Mouse (Mus musculus) lung, postnatal 0 days (tissue): ENCODE data around the gene Kansl1. TPM values are rescaled to one million over a fixed set of nuclear protein-coding genes. Genes with fewer than 3 reads are reported as not detected.
A peak's percentile ranks its signal among the peaks of the same experiment; 100 is the strongest.

Experiments used
- ATAC-seq: fragments of 200-750 bp; cut with Nextera tagmentation; 2 replicates; pipeline ENCODE4 v1.8.0; 2017; ENCODE audit warnings: moderate library complexity
- DNase-seq: peaks from one replicate; pipeline ENCODE4 v3.0.0-alpha.2; 2016; ENCODE audit warnings: low spot score
- H3K27ac ChIP-seq: fragments of 300-500 bp; sonication (generic); 2 replicates; pipeline ENCODE4 v1.5.1; 2014; ENCODE audit warnings: antibody characterized with exemption, mild to moderate bottlenecking, low read length, mixed read lengths
- H3K27me3 ChIP-seq: fragments of 300-500 bp; sonication (generic); replicated peaks from 2 replicates; pipeline ENCODE4 v1.6.1; 2014; ENCODE audit warnings: low read length, mixed read lengths; ENCODE audit not compliant: insufficient read depth
- H3K36me3 ChIP-seq: fragments of 300-500 bp; sonication (generic); 2 replicates; pipeline ENCODE4 v1.6.1; 2014; ENCODE audit warnings: low read length, mixed read lengths; ENCODE audit not compliant: insufficient read depth
- H3K4me1 ChIP-seq: fragments of 300-500 bp; sonication (generic); 2 replicates; pipeline ENCODE4 v1.6.1; 2014; ENCODE audit warnings: antibody characterized with exemption, low read depth, low read length, mixed read lengths; ENCODE audit not compliant: insufficient read depth
- H3K4me2 ChIP-seq: fragments of 300-500 bp; sonication (generic); replicated peaks from 2 replicates; pipeline ENCODE4 v1.6.1; 2014; ENCODE audit warnings: low read depth, mild to moderate bottlenecking, low read length, moderate library complexity, mixed read lengths
- H3K4me3 ChIP-seq: fragments of 300-500 bp; sonication (generic); 2 replicates; pipeline ENCODE4 v1.5.1; 2014; ENCODE audit warnings: low read depth, low read length
- H3K9ac ChIP-seq: fragments of 300-500 bp; sonication (generic); replicated peaks from 2 replicates; pipeline ENCODE4 v1.6.1; 2014; ENCODE audit warnings: low read depth, mild to moderate bottlenecking
- H3K9me3 ChIP-seq: fragments of 300-500 bp; sonication (generic); 2 replicates; pipeline ENCODE4 v1.6.1; 2016; ENCODE audit warnings: low read length, mixed read lengths
- CTCF ChIP-seq: IDR thresholded peaks from 2 replicates; pipeline ENCODE4 v1.5.1; 2016; ENCODE audit warnings: antibody characterized with exemption, mild to moderate bottlenecking
- EP300 ChIP-seq: IDR thresholded peaks from 2 replicates; pipeline ENCODE4 v1.6.1; 2016; ENCODE audit warnings: antibody characterized with exemption, mild to moderate bottlenecking, control low read depth
- WGBS: fragments of 180-500 bp; shearing (Covaris S2); extraction: QIAGEN DNeasy Blood & Tissue Kit; methylation state at CpG from one replicate; pipeline ENCODE4 v1.1.7; 2014; 5-methylcytosine and 5-hydroxymethylcytosine counted together
- polyA plus RNA-seq: library from polyadenylated mRNA; unstranded; fragments of >200 nt; fragmentation: Nextera tagmentation; extraction: Ambion mirVana; gene quantifications from 2 replicates; pipeline ENCODE4 v1.2.1, GENCODE M21; 2015

Gene Kansl1
- polyA plus RNA-seq, 1 experiment from 2014 or later: 11.0 TPM

- 94% methylated on average over 1 of the region's 1 CpGs for WGBS
- no peak overlapping the region for H3K4me3 ChIP-seq
- H3K27ac ChIP-seq: no peak overlapping the region
- no peaks in the 10 kb centered on the region for H3K9me3 ChIP-seq
- ATAC-seq (no peak), DNase-seq (no peak)
- no peaks in the 10 kb centered on the region for H3K36me3 ChIP-seq
- TF ChIP-seq CTCF (no peak), EP300 (no peak)
- H3K9ac ChIP-seq: no peak overlapping the region
- H3K27me3 ChIP-seq: no peaks in the 10 kb centered on the region
- no peak overlapping the region for H3K4me2 ChIP-seq
- no peaks in the 10 kb centered on the region for H3K4me1 ChIP-seq
Measured at GRCm38 (mm10) chr11:104362704-104363103, 106.0 kb downstream of the Kansl1 start.

GRCm38 (mm10) chr11:104361790-104362189 is 106.9 kb downstream of the Kansl1 start:
- Histone ChIP-seq H3K36me3 (no peaks in the 10 kb centered on the region), H3K9me3 (no peaks in the 10 kb centered on the region), H3K9ac (no peak overlapping the region), H3K4me3 (no peak overlapping the region), H3K27ac (no peak overlapping the region), H3K4me1 (no peaks in the 10 kb centered on the region), H3K4me2 (no peak overlapping the region), H3K27me3 (no peaks in the 10 kb centered on the region)
- TF ChIP-seq CTCF: no peak
- TF ChIP-seq EP300: no peak
- DNase-seq: peak; percentile 54
- 23% methylated on average over 2 of the region's 2 CpGs for WGBS
- peak; percentile 69 for ATAC-seq

GRCm38 (mm10) chr11:104346931-104347330 is 121.7 kb downstream of the Kansl1 start:
- Histone ChIP-seq H3K4me3 (no peak overlapping the region), H3K27ac (no peak overlapping the region), H3K36me3 (peaks cover 32% of the 10 kb centered on the region), H3K4me2 (no peak overlapping the region), H3K27me3 (no peaks in the 10 kb centered on the region), H3K4me1 (no peaks in the 10 kb centered on the region), H3K9me3 (no peaks in the 10 kb centered on the region), H3K9ac (no peak overlapping the region)
- ATAC-seq: no peak
- WGBS: 55% methylated on average over 3 of the region's 3 CpGs
- peak; percentile 66 for TF ChIP-seq CTCF
- TF ChIP-seq EP300: no peak
- DNase-seq: peak; percentile 17

GRCm38 (mm10) chr11:104334946-104335345 is 133.7 kb downstream of the Kansl1 start:
- H3K36me3 ChIP-seq: peaks cover 37% of the 10 kb centered on the region
- H3K27ac ChIP-seq: no peak overlapping the region
- 84% methylated on average over 13 of the region's 13 CpGs for WGBS
- no peak for TF ChIP-seq CTCF
- no peak for TF ChIP-seq EP300
- no peak for DNase-seq
- no peak overlapping the region for H3K4me2 ChIP-seq
- H3K9me3 ChIP-seq: no peaks in the 10 kb centered on the region
- H3K4me1 ChIP-seq: no peaks in the 10 kb centered on the region
- no peak overlapping the region for H3K4me3 ChIP-seq
- ATAC-seq: no peak
- H3K27me3 ChIP-seq: no peaks in the 10 kb centered on the region
- no peak overlapping the region for H3K9ac ChIP-seq

GRCm38 (mm10) chr11:104334115-104334514 is 134.5 kb downstream of the Kansl1 start:
- H3K9ac ChIP-seq: no peak overlapping the region
- 60% methylated on average over 5 of the region's 5 CpGs for WGBS
- ATAC-seq: no peak
- H3K4me3 ChIP-seq: no peak overlapping the region
- no peak for TF ChIP-seq EP300
- TF ChIP-seq CTCF: no peak
- H3K36me3 ChIP-seq: peaks cover 37% of the 10 kb centered on the region
- H3K4me1 ChIP-seq: no peaks in the 10 kb centered on the region
- no peak overlapping the region for H3K27ac ChIP-seq
- no peak for DNase-seq
- no peak overlapping the region for H3K4me2 ChIP-seq
- H3K9me3 ChIP-seq: no peaks in the 10 kb centered on the region
- H3K27me3 ChIP-seq: no peaks in the 10 kb centered on the region

GRCm38 (mm10) chr11:104332105-104332504 is 136.6 kb downstream of the Kansl1 start:
- no peak overlapping the region for H3K9ac ChIP-seq
- 62% methylated on average over 5 of the region's 5 CpGs for WGBS
- H3K4me1 ChIP-seq: no peaks in the 10 kb centered on the region
- TF ChIP-seq EP300: no peak
- TF ChIP-seq CTCF: no peak
- ATAC-seq: peak; percentile 71
- DNase-seq: peak; percentile 55
- H3K36me3 ChIP-seq: peaks cover 20% of the 10 kb centered on the region
- no peak overlapping the region for H3K4me3 ChIP-seq
- no peaks in the 10 kb centered on the region for H3K27me3 ChIP-seq
- H3K27ac ChIP-seq: no peak overlapping the region
- no peaks in the 10 kb centered on the region for H3K9me3 ChIP-seq
- no peak overlapping the region for H3K4me2 ChIP-seq

GRCm38 (mm10) chr11:104331208-104331607 is 137.5 kb downstream of the Kansl1 start:
- DNase-seq: no peak
- Histone ChIP-seq H3K9me3 (no peaks in the 10 kb centered on the region), H3K27ac (peak overlapping the region; percentile 14; the same call in 1 of the 2 replicates), H3K9ac (no peak overlapping the region), H3K4me1 (no peaks in the 10 kb centered on the region), H3K4me3 (no peak overlapping the region), H3K4me2 (no peak overlapping the region), H3K36me3 (peaks cover 17% of the 10 kb centered on the region), H3K27me3 (no peaks in the 10 kb centered on the region)
- TF ChIP-seq EP300 (no peak), CTCF (no peak)
- no peak for ATAC-seq
- WGBS: 91% methylated on average over 3 of the region's 3 CpGs
